Mouse (Mus musculus) neural tube, embryonic 14.5 days (tissue): ENCODE measurements around the gene Irf6. TPM values are rescaled to one million over a fixed set of nuclear protein-coding genes. Genes with fewer than 3 reads are reported as not detected.

Source experiments
- ATAC-seq: fragments of 200-750 bp; cut with Nextera tagmentation; 2 replicates; pipeline ENCODE4 v1.8.0; 2017; ENCODE audit warnings: low read depth, mild to moderate bottlenecking, moderate TSS enrichment, moderate library complexity
- H3K27ac ChIP-seq: fragments of 300-500 bp; sonication (generic); 2 replicates; pipeline ENCODE4 v1.5.1; 2014; ENCODE audit warnings: low read depth, mild to moderate bottlenecking, control low read depth, low read length, moderate library complexity, mixed read lengths
- H3K27me3 ChIP-seq: fragments of 300-500 bp; sonication (generic); 2 replicates; pipeline ENCODE4 v1.6.1; 2014; ENCODE audit warnings: low read length; ENCODE audit not compliant: control insufficient read depth, insufficient read depth
- H3K36me3 ChIP-seq: fragments of 300-500 bp; sonication (generic); 2 replicates; pipeline ENCODE4 v1.6.1; 2014; ENCODE audit warnings: low read length, mixed read lengths; ENCODE audit not compliant: control insufficient read depth, insufficient read depth
- H3K4me1 ChIP-seq: fragments of 300-500 bp; sonication (generic); 2 replicates; pipeline ENCODE4 v1.6.1; 2014; ENCODE audit warnings: low read length; ENCODE audit not compliant: control insufficient read depth, insufficient read depth
- H3K4me2 ChIP-seq: fragments of 300-500 bp; sonication (generic); 2 replicates; pipeline ENCODE4 v1.6.1; 2014; ENCODE audit warnings: mild to moderate bottlenecking, low read depth, low read length, control low read depth
- H3K4me3 ChIP-seq: fragments of 300-500 bp; sonication (generic); 2 replicates; pipeline ENCODE4 v1.5.1; 2014; ENCODE audit warnings: low read depth, low read length, control low read depth, mixed read lengths
- H3K9ac ChIP-seq: fragments of 300-500 bp; sonication (generic); replicated peaks from 2 replicates; pipeline ENCODE4 v1.6.1; 2014; ENCODE audit warnings: low read depth, mild to moderate bottlenecking, control low read depth, low read length, mixed read lengths
- H3K9me3 ChIP-seq: fragments of 300-500 bp; sonication (generic); 2 replicates; pipeline ENCODE4 v1.6.1; 2016; ENCODE audit warnings: low read length; ENCODE audit not compliant: control insufficient read depth
- WGBS: fragments of 180-500 bp; shearing (Covaris S2); extraction: QIAGEN DNeasy Blood & Tissue Kit; methylation state at CpG from one replicate; pipeline ENCODE4 v1.1.7; 2014; 5-methylcytosine and 5-hydroxymethylcytosine counted together
- polyA plus RNA-seq: library from polyadenylated mRNA; unstranded; fragments of >200 nt; fragmentation: Nextera tagmentation; extraction: Ambion mirVana; gene quantifications from 2 replicates; pipeline ENCODE4 v1.2.1, GENCODE M21; 2014

Irf6 gene
- polyA plus RNA-seq, 1 experiment from 2014 or later: 0.80 TPM

DNA sequence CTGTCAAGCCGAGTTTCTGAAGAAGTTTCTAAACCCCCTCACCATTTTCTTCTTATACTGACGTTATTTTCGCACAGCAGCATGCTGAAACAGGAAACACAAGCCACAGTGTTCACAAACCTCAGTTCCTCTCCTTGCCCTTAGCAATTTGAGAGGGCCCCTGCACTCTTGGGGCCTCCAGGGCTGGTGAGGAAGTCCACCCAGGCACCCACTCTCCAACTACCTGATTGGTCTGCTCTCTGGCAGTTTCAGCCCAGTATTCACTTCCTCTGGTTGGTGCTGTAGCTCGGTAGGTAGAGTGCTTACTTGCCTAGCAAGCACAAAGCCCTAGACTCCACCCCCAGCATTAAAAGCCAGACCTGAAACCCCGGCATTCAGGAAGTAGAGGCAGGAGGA lies 48.5 kb downstream of the Irf6 start, which contains the start of gene Traf3ip3:
Traf3ip3 (minus strand) TSS at position 321 of the 396 bp plus-strand sequence.
- Histone ChIP-seq H3K4me2 (no peak within 1 kb of the TSS), H3K9ac (no peak within 1 kb of the TSS), H3K36me3 (no peaks in the 10 kb centered on the region), H3K9me3 (no peaks in the 10 kb centered on the region), H3K4me1 (no peaks in the 10 kb centered on the region), H3K27me3 (no peaks in the 10 kb centered on the region), H3K27ac (no peak within 1 kb of the TSS), H3K4me3 (no peak within 1 kb of the TSS)
- 62% methylated on average over 5 of the region's 5 CpGs for WGBS
- no peak for ATAC-seq

DNA sequence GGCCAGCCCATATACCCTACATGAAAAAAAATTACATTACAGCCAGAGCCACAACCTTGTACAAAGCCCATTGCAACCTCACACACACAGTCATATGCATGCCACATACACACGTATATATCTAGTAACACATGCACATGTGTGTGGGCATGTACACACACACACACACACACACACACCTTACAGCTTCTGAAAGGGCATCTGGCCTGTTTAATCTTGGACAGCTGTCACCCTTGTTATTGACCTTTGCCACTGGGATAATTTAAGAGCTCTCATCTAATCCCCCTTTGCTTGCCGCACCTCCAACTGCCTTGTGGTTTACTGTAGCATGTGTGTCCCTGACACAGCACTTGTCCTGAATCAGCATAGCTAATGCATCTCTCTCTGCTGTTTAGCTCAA lies 50.9 kb downstream of the Irf6 start:
- 72% methylated on average over 2 of the region's 2 CpGs for WGBS
- no peaks in the 10 kb centered on the region for H3K27me3 ChIP-seq
- no peaks in the 10 kb centered on the region for H3K36me3 ChIP-seq
- H3K4me2 ChIP-seq: no peak overlapping the region
- no peak overlapping the region for H3K27ac ChIP-seq
- H3K9ac ChIP-seq: no peak overlapping the region
- no peaks in the 10 kb centered on the region for H3K9me3 ChIP-seq
- no peak for ATAC-seq
- H3K4me1 ChIP-seq: no peaks in the 10 kb centered on the region
- no peak overlapping the region for H3K4me3 ChIP-seq

DNA sequence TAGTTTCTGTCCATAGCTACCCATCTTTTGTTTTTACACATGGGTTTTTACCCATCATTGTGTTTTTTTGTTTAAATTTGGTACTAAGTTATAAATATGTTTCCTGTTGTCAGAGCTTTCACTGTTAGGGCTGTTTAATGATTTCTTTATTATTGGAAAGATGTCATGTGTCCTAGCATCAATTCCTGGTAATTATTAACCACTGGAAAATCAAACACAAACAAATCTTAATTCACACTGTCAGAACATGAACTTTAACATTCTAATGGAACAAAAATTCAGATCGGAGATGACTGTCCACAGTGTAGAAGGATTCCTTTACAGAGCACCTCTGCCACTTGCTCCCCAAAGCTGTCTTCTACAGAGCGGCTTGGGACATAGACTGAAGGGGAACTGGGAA lies 52.5 kb downstream of the Irf6 start:
- Histone ChIP-seq H3K4me3 (no peak overlapping the region), H3K36me3 (no peaks in the 10 kb centered on the region), H3K27ac (no peak overlapping the region), H3K9ac (no peak overlapping the region), H3K4me2 (no peak overlapping the region), H3K9me3 (no peaks in the 10 kb centered on the region), H3K27me3 (no peaks in the 10 kb centered on the region), H3K4me1 (no peaks in the 10 kb centered on the region)
- ATAC-seq: no peak
- WGBS: 96% methylated on average over 2 of the region's 2 CpGs

DNA sequence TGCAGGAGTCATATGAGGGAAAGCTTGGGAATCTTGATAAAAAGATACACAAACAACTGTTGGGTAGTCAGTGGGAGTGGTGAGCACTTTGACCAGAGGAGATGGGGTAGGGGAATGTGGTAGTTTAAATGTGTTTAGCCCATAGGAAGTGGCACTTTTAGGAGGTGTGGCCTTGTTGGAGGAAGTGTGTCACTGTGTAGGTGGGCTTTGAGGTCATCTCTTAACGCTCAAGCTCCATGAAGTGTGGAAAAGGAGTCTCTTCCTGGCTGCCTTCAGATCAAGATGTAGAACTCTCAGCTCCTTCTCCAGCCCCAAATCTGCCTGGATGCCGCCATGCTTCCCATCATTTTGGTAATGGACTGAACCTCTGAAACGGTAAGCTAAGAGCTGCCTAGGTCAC lies 54.6 kb downstream of the Irf6 start, which contains the start of gene Lamb3:
Lamb3 (plus strand) TSS at position 197 of the 400 bp plus-strand sequence.
- H3K9me3 ChIP-seq: no peaks in the 10 kb centered on the region
- no peak within 1 kb of the TSS for H3K9ac ChIP-seq
- ATAC-seq: no peak
- WGBS: 97% methylated on average over 3 of the region's 3 CpGs
- no peak within 1 kb of the TSS for H3K4me3 ChIP-seq
- no peak within 1 kb of the TSS for H3K4me2 ChIP-seq
- no peak within 1 kb of the TSS for H3K27ac ChIP-seq
- no peaks in the 10 kb centered on the region for H3K36me3 ChIP-seq
- no peaks in the 10 kb centered on the region for H3K4me1 ChIP-seq
- no peaks in the 10 kb centered on the region for H3K27me3 ChIP-seq

DNA sequence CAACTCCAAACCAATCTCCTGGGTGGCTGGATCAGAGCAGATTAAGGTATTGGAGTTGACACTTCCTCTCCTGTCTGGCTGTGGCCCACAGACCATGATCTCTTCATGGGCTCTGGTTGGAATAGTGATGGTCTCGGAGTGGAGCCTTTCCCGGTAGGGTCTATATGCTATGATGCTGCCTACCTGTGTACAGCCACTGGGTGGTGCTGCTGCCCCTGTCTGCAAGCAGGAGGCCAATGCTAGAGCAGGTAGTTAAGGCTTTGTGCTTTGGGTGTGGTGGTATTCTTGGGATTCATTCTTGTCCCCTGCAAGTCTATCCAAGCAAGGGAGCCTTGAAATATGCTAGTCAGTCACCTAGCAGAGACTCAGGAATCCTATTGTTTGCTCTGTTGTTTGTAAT lies 55.3 kb downstream of the Irf6 start:
- no peaks in the 10 kb centered on the region for H3K9me3 ChIP-seq
- H3K27me3 ChIP-seq: no peaks in the 10 kb centered on the region
- ATAC-seq: no peak
- no peaks in the 10 kb centered on the region for H3K4me1 ChIP-seq
- no peak overlapping the region for H3K27ac ChIP-seq
- 47% methylated on average over 2 of the region's 2 CpGs for WGBS
- H3K9ac ChIP-seq: no peak overlapping the region
- no peak overlapping the region for H3K4me2 ChIP-seq
- no peak overlapping the region for H3K4me3 ChIP-seq
- H3K36me3 ChIP-seq: no peaks in the 10 kb centered on the region

- no peak overlapping the region for H3K9ac ChIP-seq
- no peak overlapping the region for H3K4me2 ChIP-seq
- no peaks in the 10 kb centered on the region for H3K4me1 ChIP-seq
- H3K4me3 ChIP-seq: no peak overlapping the region
- no peak for ATAC-seq
- 79% methylated on average over 5 of the region's 5 CpGs for WGBS
- H3K9me3 ChIP-seq: no peaks in the 10 kb centered on the region
- H3K36me3 ChIP-seq: no peaks in the 10 kb centered on the region
- H3K27me3 ChIP-seq: no peaks in the 10 kb centered on the region
- H3K27ac ChIP-seq: no peak overlapping the region
These were observed 58.5 kb downstream of the Irf6 start for GRCm38 (mm10) chr1:193211371-193211770.

DNA sequence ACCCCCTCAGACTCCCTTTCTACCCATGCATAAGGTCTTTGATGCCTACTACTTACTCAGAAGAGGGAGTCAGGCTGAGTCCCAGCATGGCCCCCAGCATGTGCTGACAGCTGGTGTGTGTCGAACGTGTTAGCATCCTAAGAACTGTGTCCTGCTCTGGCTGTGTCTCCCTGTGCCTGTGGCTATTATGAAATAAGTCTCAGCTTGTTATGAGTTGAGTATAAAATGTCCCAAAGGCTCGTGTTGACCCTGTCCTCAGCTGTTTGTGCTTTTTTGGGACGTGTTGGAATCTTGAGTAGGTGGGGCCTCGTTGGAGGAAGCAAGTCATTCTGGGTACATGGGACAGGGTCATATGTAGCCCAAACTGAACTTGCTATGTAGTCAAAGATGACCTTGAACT lies 61.1 kb downstream of the Irf6 start:
- ATAC-seq: no peak
- no peaks in the 10 kb centered on the region for H3K9me3 ChIP-seq
- WGBS: 82% methylated on average over 5 of the region's 5 CpGs

DNA sequence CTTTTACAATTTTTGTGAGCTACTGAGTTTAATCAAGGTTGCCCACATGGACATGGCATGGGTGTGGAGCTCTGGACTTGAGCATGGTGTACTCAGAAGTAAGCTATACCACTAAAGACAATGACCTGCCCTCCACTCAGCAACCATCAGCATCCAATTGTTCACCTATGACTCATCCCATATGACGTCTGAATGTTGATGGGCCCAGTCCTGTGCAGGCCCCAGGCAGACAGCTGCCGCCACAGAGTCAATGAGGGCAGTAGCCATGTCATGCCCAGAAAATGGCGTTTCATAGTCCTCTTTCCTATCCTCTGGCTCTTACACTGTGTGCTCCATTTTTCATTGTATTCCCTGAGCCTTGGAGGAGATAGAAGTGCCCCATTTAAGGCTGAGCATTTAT lies 63.1 kb downstream of the Irf6 start:
- H3K27me3 ChIP-seq: no peaks in the 10 kb centered on the region
- no peak overlapping the region for H3K4me2 ChIP-seq
- no peak overlapping the region for H3K9ac ChIP-seq
- H3K36me3 ChIP-seq: no peaks in the 10 kb centered on the region
- H3K4me3 ChIP-seq: no peak overlapping the region
- no peaks in the 10 kb centered on the region for H3K4me1 ChIP-seq
- ATAC-seq: no peak
- H3K27ac ChIP-seq: no peak overlapping the region
- no peaks in the 10 kb centered on the region for H3K9me3 ChIP-seq
- WGBS: 77% methylated on average over 3 of the region's 3 CpGs

More for the DNA sequence above, 61.1 kb downstream of the Irf6 start:
- Histone ChIP-seq H3K36me3 (no peaks in the 10 kb centered on the region), H3K4me3 (no peak overlapping the region), H3K4me1 (no peaks in the 10 kb centered on the region), H3K9ac (no peak overlapping the region), H3K4me2 (no peak overlapping the region), H3K27me3 (no peaks in the 10 kb centered on the region), H3K27ac (no peak overlapping the region)

DNA sequence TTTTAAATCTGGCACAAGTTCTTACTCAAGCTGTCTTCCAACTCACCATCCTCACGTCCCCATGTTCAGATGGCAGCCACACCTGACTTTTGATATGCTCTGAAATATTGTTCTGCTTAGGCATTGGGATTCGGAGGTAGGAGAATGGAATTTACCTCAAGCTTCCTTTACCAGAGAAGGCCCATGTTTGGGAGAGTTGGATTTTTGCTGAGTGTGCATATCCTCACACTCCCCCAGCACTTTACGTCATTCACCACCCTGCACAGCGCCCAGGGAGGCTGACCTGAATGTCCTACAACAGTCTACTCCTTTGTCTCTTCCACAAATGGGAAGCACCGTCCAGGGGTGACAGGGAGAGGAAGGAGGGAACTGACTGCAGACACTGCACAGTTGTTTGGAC lies 67.5 kb downstream of the Irf6 start:
- H3K4me2 ChIP-seq: no peak overlapping the region
- no peaks in the 10 kb centered on the region for H3K27me3 ChIP-seq
- H3K9me3 ChIP-seq: no peaks in the 10 kb centered on the region
- no peak overlapping the region for H3K27ac ChIP-seq
- no peaks in the 10 kb centered on the region for H3K4me1 ChIP-seq
- no peaks in the 10 kb centered on the region for H3K36me3 ChIP-seq
- H3K4me3 ChIP-seq: no peak overlapping the region
- 72% methylated on average over 5 of the region's 5 CpGs for WGBS
- ATAC-seq: no peak
- H3K9ac ChIP-seq: no peak overlapping the region
